In the genomic region with DNA sequence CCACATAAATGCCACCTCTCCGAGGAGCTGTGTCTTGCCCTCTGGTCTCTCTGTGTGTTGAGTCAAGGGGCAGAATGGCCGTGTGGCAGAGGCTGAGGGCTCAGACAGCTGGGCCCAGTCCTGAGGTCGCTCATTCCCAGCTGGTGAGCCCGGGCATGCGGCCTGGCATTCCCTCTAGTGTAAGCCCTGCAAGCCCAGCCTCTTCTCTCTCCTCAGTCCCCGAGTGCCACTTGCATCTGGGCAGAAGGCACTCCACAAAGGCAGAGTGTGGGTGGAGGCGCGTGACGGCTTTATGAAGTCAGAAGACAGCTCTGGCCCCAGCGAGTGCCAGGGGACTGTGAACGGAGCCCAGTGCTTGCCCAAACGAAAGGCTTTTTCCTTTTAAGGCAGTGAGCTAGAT, we compare ENCODE assay signal across 11 mouse cellular contexts.
DNase-seq lines count a peak whose midpoint lies in the region; ATAC-seq and TF ChIP-seq lines count a peak whose summit lies in the region.
"Had no signal": no experiment of that assay in that cellular context is flagged by ENCODE, and none has a peak within 500 bp of the region (broad histone marks: within the 10 kb centered on the region; RNA-seq: fewer than 3 reads in every experiment).

No protein-coding gene starts in this region.

- H3K4me1 ChIP-seq in midbrain, postnatal 0 days (ENCODE audit: insufficient read depth, low read length), result no peaks in the 10 kb centered on the region
- no peaks in the 10 kb centered on the region for H3K4me1 ChIP-seq in midbrain, embryonic 16.5 days (ENCODE audit: control insufficient read depth, insufficient read depth, low read length)
- no peaks in the 10 kb centered on the region for H3K4me1 ChIP-seq in forebrain, embryonic 16.5 days (replicated peaks; ENCODE audit: control insufficient read depth, insufficient read depth, low read length)
- H3K4me1 ChIP-seq in heart, adult 2 months (ENCODE audit: control insufficient read depth, insufficient read depth, low read length), result no peaks in the 10 kb centered on the region

- TF ChIP-seq EP300 in heart, adult 2 months (IDR thresholded peaks at IDR 0.05; ENCODE audit: insufficient read depth, low read depth, low read length), result no peak

- peaks cover 41% of the 10 kb centered on the region for H3K36me3 ChIP-seq in midbrain, postnatal 0 days (ENCODE audit: insufficient read depth, low read length)
- peaks cover 16% of the 10 kb centered on the region for H3K36me3 ChIP-seq in midbrain, embryonic 16.5 days (ENCODE audit: control insufficient read depth, insufficient read depth, low read length)
- H3K36me3 ChIP-seq in forebrain, embryonic 16.5 days (ENCODE audit: control insufficient read depth, insufficient read depth), result peaks cover 29% of the 10 kb centered on the region
- H3K36me3 ChIP-seq in heart, adult 2 months (ENCODE audit: control insufficient read depth, insufficient read depth, low read length), result no peaks in the 10 kb centered on the region
- H3K36me3 ChIP-seq: G1E had no signal

- WGBS in midbrain, postnatal 0 days, result 71% methylated on average over 12 of the region's 12 CpGs
- 76% methylated on average over 12 of the region's 12 CpGs for WGBS in midbrain, embryonic 16.5 days
- WGBS in forebrain, embryonic 16.5 days, result 87% methylated on average over 12 of the region's 12 CpGs
- WGBS in heart, adult 2 months, result 85% methylated on average over 12 of the region's 12 CpGs

- H3K4me3 ChIP-seq in midbrain, postnatal 0 days (ENCODE audit: low read depth, low read length), result no peak overlapping the region
- no peak overlapping the region for H3K4me3 ChIP-seq in midbrain, embryonic 16.5 days (ENCODE audit: low read depth, low read length)
- H3K4me3 ChIP-seq in forebrain, embryonic 16.5 days (replicated peaks; ENCODE audit: low read length), result no peak overlapping the region
- H3K4me3 ChIP-seq in heart, adult 2 months, result no peak overlapping the region

- intact Hi-C loops in heart, adult 2 months (cut with DNase I), result no loop called here

- no peak overlapping the region for H3K4me2 ChIP-seq in midbrain, postnatal 0 days (ENCODE audit: low read depth, low read length, poor library complexity, severe bottlenecking)
- no peak overlapping the region for H3K4me2 ChIP-seq in midbrain, embryonic 16.5 days (ENCODE audit: low read length)
- no peak overlapping the region for H3K4me2 ChIP-seq in forebrain, embryonic 16.5 days (ENCODE audit: low read length)

- H3K27ac ChIP-seq in midbrain, postnatal 0 days (ENCODE audit: low read depth, low read length), result no peak overlapping the region
- no peak overlapping the region for H3K27ac ChIP-seq in midbrain, embryonic 16.5 days (ENCODE audit: low read length)
- no peak overlapping the region for H3K27ac ChIP-seq in forebrain, embryonic 16.5 days (ENCODE audit: low read length)
- H3K27ac ChIP-seq in heart, adult 2 months, result no peak overlapping the region

- no peaks in the 10 kb centered on the region for H3K9me3 ChIP-seq in midbrain, postnatal 0 days (ENCODE audit: low read length)
- no peaks in the 10 kb centered on the region for H3K9me3 ChIP-seq in midbrain, embryonic 16.5 days (replicated peaks; ENCODE audit: control insufficient read depth, low read length, poor library complexity, severe bottlenecking)
- no peaks in the 10 kb centered on the region for H3K9me3 ChIP-seq in forebrain, embryonic 16.5 days (ENCODE audit: control insufficient read depth, low read length)
- H3K9me3 ChIP-seq: G1E had no signal

- ATAC-seq in midbrain, postnatal 0 days (ENCODE audit: low FRiP score), result no peak; the same call in 1 of the 2 replicates
- ATAC-seq in midbrain, embryonic 16.5 days, result no peak
- no peak for ATAC-seq in forebrain, embryonic 16.5 days

- DNase-seq in gastrocnemius, postnatal 10 days, result peak; percentile 40
- DNase-seq in gastrocnemius, postnatal 25 days, result no peak
- DNase-seq in midbrain, postnatal 0 days (ENCODE audit: low spot score), result peak; percentile 33
- DNase-seq in lung, postnatal 14 days, result peak; percentile 10
- DNase-seq in heart, adult 2 months, result no peak
- DNase-seq in cerebellum, adult 11-12 months, result no peak
- DNase-seq: heart, postnatal 10 days; kidney, adult 2 months had no signal

- no peak overlapping the region for H3K9ac ChIP-seq in midbrain, postnatal 0 days (replicated peaks; ENCODE audit: low read length, poor library complexity, severe bottlenecking)
- no peak overlapping the region for H3K9ac ChIP-seq in midbrain, embryonic 16.5 days (ENCODE audit: low read depth, low read length)
- H3K9ac ChIP-seq in forebrain, embryonic 16.5 days (replicated peaks; ENCODE audit: low read depth, low read length), result no peak overlapping the region
- H3K9ac ChIP-seq in heart, adult 2 months (ENCODE audit: low read depth, low read length), result no peak overlapping the region

- H3K79me2 ChIP-seq in heart, adult 2 months (replicated peaks; ENCODE audit: control insufficient read depth, insufficient read depth, low read length), result no peaks in the 10 kb centered on the region

- no peaks in the 10 kb centered on the region for H3K27me3 ChIP-seq in midbrain, postnatal 0 days (ENCODE audit: insufficient read depth, low read length)
- no peaks in the 10 kb centered on the region for H3K27me3 ChIP-seq in midbrain, embryonic 16.5 days (ENCODE audit: control insufficient read depth, insufficient read depth, low read depth, low read length)
- no peaks in the 10 kb centered on the region for H3K27me3 ChIP-seq in forebrain, embryonic 16.5 days (replicated peaks; ENCODE audit: control insufficient read depth, insufficient read depth, low read length)
- H3K27me3 ChIP-seq in heart, adult 2 months (ENCODE audit: control insufficient read depth, insufficient read depth, low read length), result no peaks in the 10 kb centered on the region

- TF ChIP-seq POLR2A in heart, adult 2 months (IDR thresholded peaks at IDR 0.05; ENCODE audit: insufficient read depth, low read depth, low read length), result no peak

- TF ChIP-seq CTCF in midbrain, postnatal 0 days (IDR thresholded peaks at IDR 0.05), result no peak
- TF ChIP-seq CTCF in heart, adult 2 months (IDR thresholded peaks at IDR 0.05), result no peak

Comparison
In these comparisons a context has a peak if more than half of its experiments do, and no peak if none do; other contexts are left out.
1. DNase-seq: peak in gastrocnemius, postnatal 10 days (single experiment), midbrain, postnatal 0 days (single experiment) and lung, postnatal 14 days (single experiment); none in gastrocnemius, postnatal 25 days (single experiment), heart, adult 2 months (0 of 2) and cerebellum, adult 11-12 months (single experiment).